Mouse (Mus musculus) kidney, embryonic 16.5 days (tissue): ENCODE results near the gene Agbl4. TPM values are rescaled to one million over a fixed set of nuclear protein-coding genes. Genes with fewer than 3 reads are reported as not detected.

Source experiments
- ATAC-seq: fragments of 200-750 bp; cut with Nextera tagmentation; 2 replicates; pipeline ENCODE4 v1.8.0; 2017; ENCODE audit warnings: moderate TSS enrichment; ENCODE audit not compliant: low FRiP score, low TSS enrichment
- H3K27ac ChIP-seq: fragments of 300-500 bp; sonication (generic); 2 replicates; pipeline ENCODE4 v1.5.1; 2014; ENCODE audit warnings: low read length
- H3K27me3 ChIP-seq: fragments of 300-500 bp; sonication (generic); 2 replicates; pipeline ENCODE4 v1.6.1; 2014; ENCODE audit warnings: low read length, control low read depth, mixed read lengths; ENCODE audit not compliant: insufficient read depth
- H3K36me3 ChIP-seq: fragments of 300-500 bp; sonication (generic); 2 replicates; pipeline ENCODE4 v1.6.1; 2014; ENCODE audit warnings: low read length, control low read depth, mixed read lengths; ENCODE audit not compliant: insufficient read depth
- H3K4me1 ChIP-seq: fragments of 300-500 bp; sonication (generic); 2 replicates; pipeline ENCODE4 v1.6.1; 2014; ENCODE audit warnings: low read length, control low read depth, mixed read lengths; ENCODE audit not compliant: insufficient read depth
- H3K4me2 ChIP-seq: fragments of 300-500 bp; sonication (generic); replicated peaks from 2 replicates; pipeline ENCODE4 v1.6.1; 2014; ENCODE audit warnings: low read depth, low read length
- H3K4me3 ChIP-seq: fragments of 300-500 bp; sonication (generic); 2 replicates; pipeline ENCODE4 v1.5.1; 2014; ENCODE audit warnings: mild to moderate bottlenecking, low read length
- H3K9ac ChIP-seq: fragments of 300-500 bp; sonication (generic); replicated peaks from 2 replicates; pipeline ENCODE4 v1.6.1; 2014; ENCODE audit warnings: low read length
- H3K9me3 ChIP-seq: fragments of 300-500 bp; sonication (generic); 2 replicates; pipeline ENCODE4 v1.6.1; 2016; ENCODE audit warnings: low read length, control low read depth
- WGBS: fragments of 180-500 bp; shearing (Covaris S2); extraction: QIAGEN DNeasy Blood & Tissue Kit; methylation state at CpG from one replicate; pipeline ENCODE4 v1.1.7; 2014; 5-methylcytosine and 5-hydroxymethylcytosine counted together
- polyA plus RNA-seq: library from polyadenylated mRNA; unstranded; fragments of >200 nt; fragmentation: Nextera tagmentation; extraction: Ambion mirVana; gene quantifications from 2 replicates; pipeline ENCODE4 v1.2.1, GENCODE M21; 2015

Agbl4 gene
- 0.25 and 0.41 TPM in 2 replicates for polyA plus RNA-seq

GRCm38 (mm10) chr4:110397618-110398045 lies at the start of gene Agbl4:
TSS of gene Agbl4 (plus strand) at chr4:110397661.
- under 1% methylated on average over 27 of the region's 27 CpGs for WGBS
- Histone ChIP-seq H3K9me3 (no peaks in the 10 kb centered on the region), H3K36me3 (no peaks in the 10 kb centered on the region), H3K4me2 (peak within 1 kb of the TSS; percentile 66), H3K9ac (peak within 1 kb of the TSS; percentile 53), H3K4me3 (peak within 1 kb of the TSS; percentile 63), H3K4me1 (peaks cover 2% of the 10 kb centered on the region; the same call in 1 of the 2 replicates), H3K27me3 (no peaks in the 10 kb centered on the region), H3K27ac (no peak within 1 kb of the TSS)
- peak; percentile 100 for ATAC-seq

- Histone ChIP-seq H3K4me2 (peak overlapping the region; percentile 89), H3K36me3 (no peaks in the 10 kb centered on the region), H3K4me1 (no peaks in the 10 kb centered on the region), H3K9me3 (no peaks in the 10 kb centered on the region), H3K4me3 (peak overlapping the region; percentile 70), H3K27ac (no peak overlapping the region), H3K27me3 (no peaks in the 10 kb centered on the region), H3K9ac (peak overlapping the region; percentile 69)
- WGBS: 7% methylated on average over 6 of the region's 6 CpGs
- no peak; the same call in 1 of the 2 replicates for ATAC-seq
These were observed 46.6 kb upstream of the Agbl4 start for GRCm38 (mm10) chr4:110350856-110351177.

GRCm38 (mm10) chr4:110351178-110352000 lies 46.1 kb upstream of the Agbl4 start, which contains the start of gene Elavl4:
TSS of gene Elavl4 (minus strand) at chr4:110351909.
- Histone ChIP-seq H3K4me2 (peak within 1 kb of the TSS; percentile 89), H3K27ac (peak within 1 kb of the TSS; percentile 74), H3K4me3 (peak within 1 kb of the TSS; percentile 70), H3K9me3 (no peaks in the 10 kb centered on the region), H3K4me1 (no peaks in the 10 kb centered on the region), H3K27me3 (no peaks in the 10 kb centered on the region), H3K36me3 (no peaks in the 10 kb centered on the region), H3K9ac (peak within 1 kb of the TSS; percentile 69)
- ATAC-seq: peak; percentile 97
- under 1% methylated on average over 75 of the region's 75 CpGs for WGBS

- Histone ChIP-seq H3K9ac (peak overlapping the region; percentile 69), H3K4me3 (peak overlapping the region; percentile 70), H3K9me3 (no peaks in the 10 kb centered on the region), H3K36me3 (no peaks in the 10 kb centered on the region), H3K27me3 (no peaks in the 10 kb centered on the region), H3K4me1 (no peaks in the 10 kb centered on the region), H3K4me2 (peak overlapping the region; percentile 89), H3K27ac (peak overlapping the region; percentile 74)
- ATAC-seq: no peak
- WGBS: 10% methylated on average over 5 of the region's 5 CpGs
These were observed 45.5 kb upstream of the Agbl4 start for GRCm38 (mm10) chr4:110352001-110352369.

- Histone ChIP-seq H3K4me3 (no peak overlapping the region), H3K27ac (no peak overlapping the region), H3K36me3 (no peaks in the 10 kb centered on the region), H3K4me2 (no peak overlapping the region), H3K9ac (no peak overlapping the region), H3K27me3 (no peaks in the 10 kb centered on the region), H3K9me3 (no peaks in the 10 kb centered on the region), H3K4me1 (no peaks in the 10 kb centered on the region)
- no peak for ATAC-seq
- 85% methylated on average over 2 of the region's 2 CpGs for WGBS
These were observed 36.9 kb upstream of the Agbl4 start for GRCm38 (mm10) chr4:110360568-110360967.

- Histone ChIP-seq H3K4me2 (no peak overlapping the region), H3K36me3 (no peaks in the 10 kb centered on the region), H3K27me3 (no peaks in the 10 kb centered on the region), H3K4me3 (no peak overlapping the region), H3K27ac (no peak overlapping the region), H3K4me1 (peaks cover 2% of the 10 kb centered on the region; the same call in 1 of the 2 replicates), H3K9me3 (no peaks in the 10 kb centered on the region), H3K9ac (no peak overlapping the region)
- ATAC-seq: no peak
- 85% methylated on average over 5 of the region's 5 CpGs for WGBS
These were observed 1.2 kb upstream of the Agbl4 start for GRCm38 (mm10) chr4:110396221-110396620.

GRCm38 (mm10) chr4:110420306-110420705 lies 22.8 kb downstream of the Agbl4 start:
- H3K27me3 ChIP-seq: no peaks in the 10 kb centered on the region
- H3K4me1 ChIP-seq: no peaks in the 10 kb centered on the region
- H3K4me2 ChIP-seq: no peak overlapping the region
- no peaks in the 10 kb centered on the region for H3K9me3 ChIP-seq
- H3K27ac ChIP-seq: no peak overlapping the region
- no peak overlapping the region for H3K9ac ChIP-seq
- H3K36me3 ChIP-seq: no peaks in the 10 kb centered on the region
- no peak for ATAC-seq
- no peak overlapping the region for H3K4me3 ChIP-seq
- 71% methylated on average over 2 of the region's 2 CpGs for WGBS

GRCm38 (mm10) chr4:110427653-110428052 lies 30.2 kb downstream of the Agbl4 start:
- no peaks in the 10 kb centered on the region for H3K9me3 ChIP-seq
- H3K27ac ChIP-seq: no peak overlapping the region
- H3K36me3 ChIP-seq: no peaks in the 10 kb centered on the region
- no peak overlapping the region for H3K4me2 ChIP-seq
- no peaks in the 10 kb centered on the region for H3K4me1 ChIP-seq
- no peak overlapping the region for H3K4me3 ChIP-seq
- H3K27me3 ChIP-seq: no peaks in the 10 kb centered on the region
- ATAC-seq: no peak
- H3K9ac ChIP-seq: no peak overlapping the region

- WGBS: 41% methylated on average over 1 of the region's 1 CpGs
- no peak overlapping the region for H3K4me2 ChIP-seq
- ATAC-seq: no peak
These were observed 96.9 kb downstream of the Agbl4 start for GRCm38 (mm10) chr4:110494371-110494770.

GRCm38 (mm10) chr4:110529804-110530203 lies 132.3 kb downstream of the Agbl4 start:
- 75% methylated on average over 4 of the region's 4 CpGs for WGBS
- no peak overlapping the region for H3K4me2 ChIP-seq
- no peaks in the 10 kb centered on the region for H3K27me3 ChIP-seq
- H3K4me3 ChIP-seq: no peak overlapping the region
- H3K4me1 ChIP-seq: no peaks in the 10 kb centered on the region
- no peak overlapping the region for H3K27ac ChIP-seq
- H3K9ac ChIP-seq: no peak overlapping the region
- H3K9me3 ChIP-seq: no peaks in the 10 kb centered on the region
- no peaks in the 10 kb centered on the region for H3K36me3 ChIP-seq
- no peak for ATAC-seq

More at GRCm38 (mm10) chr4:110494371-110494770, 96.9 kb downstream of the Agbl4 start:
- H3K27ac ChIP-seq: no peak overlapping the region
- no peaks in the 10 kb centered on the region for H3K4me1 ChIP-seq
- no peak overlapping the region for H3K4me3 ChIP-seq
- H3K9me3 ChIP-seq: no peaks in the 10 kb centered on the region
- H3K9ac ChIP-seq: no peak overlapping the region
- no peaks in the 10 kb centered on the region for H3K27me3 ChIP-seq
- no peaks in the 10 kb centered on the region for H3K36me3 ChIP-seq
